Mouse (Mus musculus) T-helper 1 cell (primary cell): ENCODE results near the gene Zfp592.

Source experiments
- in situ Hi-C: fragments of 300-600 bp; cut with MboI, MseI; formaldehyde crosslinking; loops from one replicate; pipeline ENCODE4 v1.15.1; 2025; ENCODE audit warnings: high pct_unique_total_duplicates

Zfp592 gene

DNA sequence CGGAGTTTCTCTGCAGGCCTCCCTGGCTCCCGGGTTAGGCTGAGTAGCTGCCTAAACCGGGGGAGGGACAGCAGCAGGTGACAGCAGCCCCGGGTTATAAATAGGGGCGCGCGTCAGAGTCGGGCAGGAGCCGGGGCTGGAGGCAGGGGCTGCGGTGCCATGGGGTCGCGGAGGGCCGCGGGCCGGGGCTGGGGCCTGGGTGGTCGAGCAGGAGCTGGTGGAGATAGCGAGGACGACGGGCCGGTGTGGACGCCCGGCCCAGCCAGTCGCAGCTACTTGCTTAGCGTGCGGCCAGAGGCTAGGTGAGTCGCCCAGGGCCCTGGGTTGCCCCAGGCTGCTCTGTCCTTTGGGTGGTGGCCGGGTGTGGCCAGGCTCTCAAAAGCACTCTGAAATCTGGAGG lies 64.0 kb downstream of the Zfp592 start, which contains the start of gene Alpk3:
TSS of gene Alpk3 (plus strand) at position 130 of the 400 bp plus-strand sequence.
- in situ Hi-C loops = no loop called here

- in situ Hi-C loops = no loop called here
These were observed 64.6 kb downstream of the Zfp592 start for GRCm38 (mm10) chr7:81057901-81058711.

- in situ Hi-C loops = no loop called here
These were observed 65.3 kb downstream of the Zfp592 start for GRCm38 (mm10) chr7:81058712-81059154.

DNA sequence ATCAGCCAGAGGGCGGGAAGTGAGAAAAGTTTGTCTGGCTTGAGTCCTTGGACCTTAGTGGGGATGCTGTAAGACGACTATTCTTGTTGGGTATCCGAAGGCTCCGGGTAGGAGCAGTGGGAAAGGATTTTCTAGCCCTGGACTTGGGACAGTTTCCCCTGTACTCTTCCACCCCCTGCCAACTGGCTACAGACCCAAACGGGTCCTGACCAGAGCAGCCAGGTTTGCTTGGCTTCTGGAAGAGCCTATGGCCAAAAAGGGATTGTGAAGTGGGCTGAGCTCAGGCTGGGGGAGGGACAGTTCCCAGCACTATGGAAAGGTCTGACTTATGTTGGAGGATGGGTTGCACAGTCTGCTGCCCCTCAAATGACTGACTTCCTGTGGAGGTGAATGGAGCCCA lies 65.9 kb downstream of the Zfp592 start:
- in situ Hi-C loops = no loop called here

DNA sequence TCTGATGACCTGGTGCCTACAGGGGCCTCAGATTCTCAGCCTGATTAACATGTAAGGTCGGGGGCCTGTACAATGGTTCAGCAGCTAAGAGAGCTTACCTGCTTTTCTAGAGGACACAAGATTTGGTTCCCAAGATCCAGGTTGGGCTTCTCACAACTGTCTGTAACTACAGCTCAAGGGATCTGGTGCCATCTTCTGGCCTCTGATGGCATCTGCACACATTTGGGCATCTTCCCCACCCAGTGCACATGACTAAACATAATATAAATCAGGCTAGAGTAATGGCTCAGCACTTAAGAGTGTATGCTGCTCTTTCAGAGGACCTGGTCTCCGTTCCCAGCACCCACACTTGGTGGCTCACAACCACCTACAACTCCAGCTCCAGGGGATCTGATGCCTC lies 67.4 kb downstream of the Zfp592 start:
- in situ Hi-C loops = no loop called here

DNA sequence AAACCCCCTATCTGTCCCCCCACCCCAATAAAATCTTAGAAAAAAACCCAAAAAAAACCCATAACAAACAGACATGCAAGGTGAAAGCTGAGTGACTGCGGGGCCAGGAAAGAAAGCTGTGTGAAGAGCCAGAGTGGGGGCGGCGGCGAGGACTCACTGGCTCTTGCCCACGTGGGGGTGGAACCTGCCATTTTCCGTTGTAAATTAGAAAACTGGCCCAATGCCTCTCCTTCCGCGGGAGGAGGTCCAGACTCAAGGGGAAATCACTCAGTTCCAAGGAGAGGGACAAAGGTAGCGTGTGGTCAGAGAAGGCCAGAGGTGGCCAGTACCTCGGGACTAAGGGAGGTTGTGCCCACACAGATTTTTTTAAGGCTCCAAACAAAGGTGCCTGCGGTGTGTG lies 68.5 kb downstream of the Zfp592 start:
- in situ Hi-C loops = no loop called here

GRCm38 (mm10) chr7:81063332-81063731 lies 69.9 kb downstream of the Zfp592 start:
- in situ Hi-C loops = no loop called here

GRCm38 (mm10) chr7:81066714-81067113 lies 73.2 kb downstream of the Zfp592 start:
- in situ Hi-C loops = loop anchor here (5.0 kb wide), 1 partner anchor 179 kb away; no protein-coding TSS in a partner anchor

- in situ Hi-C loops = no loop called here
These were observed 79.0 kb downstream of the Zfp592 start for GRCm38 (mm10) chr7:81072463-81072862.

DNA sequence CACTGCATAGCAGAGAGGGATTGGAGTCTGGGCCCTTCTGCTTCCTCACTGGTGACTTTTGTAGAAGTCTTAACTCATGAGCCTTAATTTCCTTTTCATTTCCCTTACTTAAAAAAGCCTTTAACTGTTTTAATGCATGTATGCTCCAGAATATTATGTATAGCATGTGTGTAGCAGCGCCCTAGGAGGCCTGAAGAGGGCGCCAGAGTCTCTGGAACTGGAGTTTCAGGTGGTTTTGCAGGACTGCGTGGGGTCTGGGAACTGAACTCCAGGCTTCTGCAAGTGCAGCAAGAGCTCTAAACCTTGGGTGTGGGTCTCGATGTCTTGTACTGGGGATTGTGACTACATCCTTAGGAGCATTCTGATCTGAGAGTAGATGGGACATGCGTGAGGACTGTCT lies 79.8 kb downstream of the Zfp592 start:
- in situ Hi-C loops = no loop called here

GRCm38 (mm10) chr7:81074546-81074945 lies 81.1 kb downstream of the Zfp592 start:
- in situ Hi-C loops = no loop called here

- in situ Hi-C loops = no loop called here
These were observed 81.8 kb downstream of the Zfp592 start for GRCm38 (mm10) chr7:81075299-81075698.

- in situ Hi-C loops = no loop called here
These were observed 82.3 kb downstream of the Zfp592 start for GRCm38 (mm10) chr7:81075732-81076131.

DNA sequence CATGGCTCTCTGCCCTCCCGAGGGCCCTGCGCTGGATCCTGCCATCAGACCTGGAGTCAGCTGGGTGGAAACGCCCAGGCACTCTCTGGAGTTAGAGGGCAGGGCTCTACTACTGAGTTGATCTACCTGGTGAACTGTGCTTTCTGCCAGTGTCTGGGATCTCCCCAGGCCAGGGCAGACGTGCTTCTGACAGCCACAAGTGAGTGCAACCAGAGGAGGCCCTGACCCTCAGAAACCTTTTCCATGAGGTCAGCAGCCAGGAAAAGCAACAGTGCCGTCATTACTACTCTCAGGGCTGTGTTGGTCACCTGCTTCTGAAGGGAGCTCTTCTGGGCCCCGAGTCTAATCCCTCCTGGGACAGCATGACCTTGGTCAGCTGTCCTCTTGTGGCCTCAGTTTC lies 83.5 kb downstream of the Zfp592 start:
- in situ Hi-C loops = no loop called here

DNA sequence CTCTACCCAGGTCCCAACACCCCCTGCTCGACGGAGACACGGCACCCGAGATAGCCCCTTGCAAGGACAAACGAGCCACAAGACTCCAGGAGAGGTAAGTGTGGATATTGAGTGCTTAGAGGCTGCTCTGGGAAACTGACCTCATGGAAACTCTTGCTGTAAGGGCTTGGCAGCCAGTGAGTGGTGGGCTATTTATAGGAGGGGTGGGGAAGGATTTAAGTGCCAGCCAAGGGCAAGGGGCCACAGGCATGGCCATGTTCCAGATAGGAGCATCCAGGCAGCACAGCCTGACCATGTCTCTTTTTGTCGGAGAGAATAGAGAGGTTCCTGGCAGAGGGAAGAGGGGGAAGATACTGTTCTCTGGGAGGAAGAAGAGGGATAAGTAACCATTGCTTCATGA lies 85.3 kb downstream of the Zfp592 start:
- in situ Hi-C loops = no loop called here

- in situ Hi-C loops = no loop called here
These were observed 100.0 kb downstream of the Zfp592 start for GRCm38 (mm10) chr7:81093420-81093965.

- in situ Hi-C loops = no loop called here
These were observed 100.8 kb downstream of the Zfp592 start for GRCm38 (mm10) chr7:81094104-81094757.
